Mouse (Mus musculus) embryonic facial prominence, embryonic 13.5 days (tissue): ENCODE results near the gene Phlda1. TPM values are rescaled to one million over a fixed set of nuclear protein-coding genes. Genes with fewer than 3 reads are reported as not detected.
A peak's percentile ranks its signal among the peaks of the same experiment; 100 is the strongest.
"Not testable (repeated sequence)": the region's sequence is repeated elsewhere in the genome, so short reads cannot be mapped to it uniquely, and the experiment has no call there.

Experiments used
- ATAC-seq: fragments of 200-750 bp; cut with Nextera tagmentation; 2 replicates; pipeline ENCODE4 v1.8.0; 2017; ENCODE audit warnings: low read depth; ENCODE audit not compliant: insufficient number of reproducible peaks, insufficient read depth, low FRiP score, low TSS enrichment
- H3K27ac ChIP-seq: fragments of 300-500 bp; sonication (generic); 2 replicates; pipeline ENCODE4 v1.5.1; 2015; ENCODE audit warnings: moderate library complexity, mild to moderate bottlenecking, inconsistent platforms
- H3K27me3 ChIP-seq: fragments of 300-500 bp; sonication (generic); 2 replicates; pipeline ENCODE4 v1.6.1; 2015; ENCODE audit warnings: mild to moderate bottlenecking, inconsistent platforms
- H3K36me3 ChIP-seq: fragments of 300-500 bp; sonication (generic); 2 replicates; pipeline ENCODE4 v1.6.1; 2015; ENCODE audit warnings: mild to moderate bottlenecking, inconsistent platforms
- H3K4me1 ChIP-seq: fragments of 300-500 bp; sonication (generic); 2 replicates; pipeline ENCODE4 v1.6.1; 2015; ENCODE audit warnings: inconsistent platforms
- H3K4me2 ChIP-seq: fragments of 300-500 bp; sonication (generic); 2 replicates; pipeline ENCODE4 v1.6.1; 2015; ENCODE audit warnings: moderate library complexity, mild to moderate bottlenecking, inconsistent platforms
- H3K4me3 ChIP-seq: fragments of 300-500 bp; sonication (generic); 2 replicates; pipeline ENCODE4 v1.5.1; 2015; ENCODE audit warnings: mild to moderate bottlenecking, inconsistent platforms
- H3K9ac ChIP-seq: fragments of 300-500 bp; sonication (generic); 2 replicates; pipeline ENCODE4 v1.6.1; 2015; ENCODE audit warnings: mild to moderate bottlenecking, inconsistent platforms
- H3K9me3 ChIP-seq: fragments of 300-500 bp; sonication (generic); 2 replicates; pipeline ENCODE4 v1.6.1; 2016; ENCODE audit warnings: inconsistent platforms
- WGBS: fragments of 180-500 bp; shearing (Covaris S2); methylation state at CpG from one replicate; pipeline ENCODE4 v1.1.7; 2015; ENCODE audit warnings: mixed read lengths; 5-methylcytosine and 5-hydroxymethylcytosine counted together
- polyA plus RNA-seq: library from polyadenylated mRNA; unstranded; fragments of >200 nt; fragmentation: Nextera tagmentation; extraction: Ambion mirVana; gene quantifications from 2 replicates; pipeline ENCODE4 v1.2.1, GENCODE M21; 2015

Gene Phlda1
- polyA plus RNA-seq, 1 experiment from 2014 or later = 32.0 TPM

DNA sequence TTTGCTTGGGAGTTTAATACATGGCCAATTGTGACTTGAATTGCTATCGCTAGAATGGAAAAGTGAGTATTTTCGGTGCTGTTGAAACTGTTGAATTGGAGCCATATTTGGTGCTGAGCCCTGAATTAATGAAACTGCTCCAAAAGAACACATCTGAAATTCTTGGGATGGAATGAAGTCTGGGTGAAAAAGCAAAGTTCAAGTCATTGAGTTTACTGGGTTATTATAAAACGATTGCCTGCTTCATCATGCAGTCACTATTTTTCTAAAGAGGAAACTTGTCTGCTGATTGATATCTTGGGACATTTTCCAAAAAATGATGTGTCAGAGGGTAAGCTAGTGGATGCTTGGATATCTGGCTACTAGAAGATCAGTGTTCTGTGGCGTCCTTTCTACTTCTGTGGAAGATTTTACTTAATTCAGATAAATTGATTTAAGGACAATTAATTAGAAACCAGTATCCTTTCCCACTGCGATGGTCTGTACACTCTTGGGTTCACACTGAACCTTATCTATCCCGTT lies 29.0 kb upstream of the Phlda1 start:
- Histone ChIP-seq H3K27ac (no peak overlapping the region), H3K27me3 (no peaks in the 10 kb centered on the region), H3K4me2 (no peak overlapping the region), H3K9ac (no peak overlapping the region), H3K36me3 (peaks cover 15% of the 10 kb centered on the region), H3K4me3 (no peak overlapping the region), H3K9me3 (no peaks in the 10 kb centered on the region), H3K4me1 (peaks cover 9% of the 10 kb centered on the region)
- ATAC-seq = no peak
- WGBS = 84% methylated on average over 6 of the region's 6 CpGs

- Histone ChIP-seq H3K4me3 (no peak overlapping the region), H3K36me3 (peaks cover 38% of the 10 kb centered on the region), H3K9ac (no peak overlapping the region), H3K27me3 (no peaks in the 10 kb centered on the region), H3K27ac (no peak overlapping the region), H3K9me3 (no peaks in the 10 kb centered on the region), H3K4me2 (no peak overlapping the region), H3K4me1 (peaks cover 9% of the 10 kb centered on the region)
- 70% methylated on average over 5 of the region's 5 CpGs for WGBS
- ATAC-seq = no peak
Measured at GRCm38 (mm10) chr10:111479599-111479998, 26.5 kb upstream of the Phlda1 start.

- Histone ChIP-seq H3K4me2 (no peak overlapping the region), H3K27ac (no peak overlapping the region), H3K36me3 (peaks cover 64% of the 10 kb centered on the region), H3K4me1 (peaks cover 6% of the 10 kb centered on the region; the same call in 1 of the 2 replicates), H3K27me3 (no peaks in the 10 kb centered on the region), H3K4me3 (no peak overlapping the region), H3K9ac (no peak overlapping the region), H3K9me3 (no peaks in the 10 kb centered on the region)
- 94% methylated on average over 2 of the region's 2 CpGs for WGBS
- no peak for ATAC-seq
Measured at GRCm38 (mm10) chr10:111482654-111483053, 23.4 kb upstream of the Phlda1 start.

DNA sequence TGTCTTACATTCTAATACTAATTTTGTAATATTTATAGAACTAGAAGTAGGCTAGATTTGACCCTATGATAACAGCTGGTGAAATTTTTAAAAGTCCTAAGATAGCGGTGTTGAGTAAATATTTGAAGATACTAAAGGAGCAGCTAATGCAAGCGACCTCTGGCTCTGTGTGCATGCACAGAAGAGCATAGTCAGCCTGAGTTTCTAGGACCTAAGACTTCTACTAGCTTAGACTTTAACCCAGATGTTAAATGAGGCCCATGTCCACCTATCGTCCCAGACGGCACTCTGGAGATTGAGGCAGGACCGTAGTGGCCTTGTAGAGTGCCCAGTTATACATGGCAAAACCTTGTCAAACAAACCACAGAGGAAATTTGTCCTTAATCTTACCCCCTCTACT lies 22.0 kb upstream of the Phlda1 start:
- Histone ChIP-seq H3K36me3 (peaks cover 74% of the 10 kb centered on the region), H3K4me3 (no peak overlapping the region), H3K4me2 (no peak overlapping the region), H3K9me3 (no peaks in the 10 kb centered on the region), H3K27me3 (no peaks in the 10 kb centered on the region), H3K27ac (no peak overlapping the region), H3K9ac (no peak overlapping the region), H3K4me1 (peaks cover 6% of the 10 kb centered on the region; the same call in 1 of the 2 replicates)
- 85% methylated on average over 5 of the region's 5 CpGs for WGBS
- no peak for ATAC-seq

GRCm38 (mm10) chr10:111488793-111489192 lies 17.3 kb upstream of the Phlda1 start:
- H3K4me3 ChIP-seq = no peak overlapping the region
- no peak for ATAC-seq
- H3K4me1 ChIP-seq = no peaks in the 10 kb centered on the region
- H3K4me2 ChIP-seq = no peak overlapping the region
- peaks cover 80% of the 10 kb centered on the region for H3K36me3 ChIP-seq
- H3K27ac ChIP-seq = no peak overlapping the region
- no peaks in the 10 kb centered on the region for H3K27me3 ChIP-seq
- no peak overlapping the region for H3K9ac ChIP-seq
- H3K9me3 ChIP-seq = no peaks in the 10 kb centered on the region
- WGBS = 89% methylated on average over 2 of the region's 2 CpGs

- not testable (repeated sequence) for H3K27me3 ChIP-seq, H3K4me3 ChIP-seq, H3K9ac ChIP-seq, ATAC-seq, H3K9me3 ChIP-seq, H3K27ac ChIP-seq, H3K4me2 ChIP-seq, H3K4me1 ChIP-seq
- 89% methylated on average over 4 of the region's 4 CpGs for WGBS
- peaks cover 75% of the 10 kb centered on the region for H3K36me3 ChIP-seq
Measured at GRCm38 (mm10) chr10:111490079-111490478, 16.0 kb upstream of the Phlda1 start.

DNA sequence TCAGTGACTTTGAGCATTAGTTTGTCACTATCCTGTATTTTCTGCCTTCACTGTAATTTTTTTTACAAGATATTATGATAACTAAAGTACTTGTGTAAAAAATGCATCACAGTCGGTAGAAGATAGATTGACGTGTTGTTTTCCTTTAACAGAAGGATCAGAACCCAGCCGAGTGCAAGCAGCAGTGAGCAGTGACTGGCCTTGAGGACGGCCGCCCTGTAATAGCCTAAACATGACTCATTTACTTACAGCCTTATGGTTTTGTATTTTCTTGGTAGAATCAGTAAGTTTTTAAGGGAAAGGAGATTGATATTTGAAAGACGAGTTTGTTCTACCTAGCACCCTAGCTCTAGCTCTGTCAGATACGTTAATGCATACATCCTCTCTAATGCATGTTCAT lies 10.2 kb upstream of the Phlda1 start:
- Histone ChIP-seq H3K27me3 (no peaks in the 10 kb centered on the region), H3K27ac (no peak overlapping the region), H3K4me2 (no peak overlapping the region), H3K9me3 (no peaks in the 10 kb centered on the region), H3K9ac (no peak overlapping the region), H3K36me3 (peaks cover 58% of the 10 kb centered on the region), H3K4me1 (no peaks in the 10 kb centered on the region), H3K4me3 (no peak overlapping the region)
- ATAC-seq = no peak
- 93% methylated on average over 7 of the region's 7 CpGs for WGBS

DNA sequence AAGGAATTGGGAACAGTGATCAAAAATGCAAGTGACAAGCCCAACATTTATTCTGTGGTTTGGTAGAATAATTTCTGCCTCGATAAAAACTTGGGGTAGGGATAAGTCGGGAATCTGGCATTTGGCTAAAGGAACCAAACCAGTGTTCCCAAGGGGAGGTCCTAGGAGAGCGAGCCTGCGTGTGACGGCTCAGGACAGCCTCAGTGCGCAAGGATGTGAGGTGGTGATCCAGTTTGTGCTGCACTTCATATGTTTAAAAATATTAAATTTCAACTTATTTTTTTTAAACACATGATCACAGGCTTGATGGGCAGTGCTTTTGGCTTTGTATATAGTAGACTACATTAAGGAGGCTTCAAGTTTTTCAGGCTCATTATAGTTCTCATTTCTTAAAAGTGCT lies 6.2 kb upstream of the Phlda1 start:
- H3K27ac ChIP-seq = no peak overlapping the region; the same call in 1 of the 2 replicates
- H3K9ac ChIP-seq = no peak overlapping the region
- H3K4me1 ChIP-seq = 0 out of 2 replicates have a peak, but pooled peaks cover 5% of the 10 kb centered on the region
- peaks cover 29% of the 10 kb centered on the region for H3K36me3 ChIP-seq
- H3K4me2 ChIP-seq = no peak overlapping the region
- no peak for ATAC-seq
- no peak overlapping the region for H3K4me3 ChIP-seq
- WGBS = 48% methylated on average over 6 of the region's 6 CpGs
- H3K9me3 ChIP-seq = no peaks in the 10 kb centered on the region
- no peaks in the 10 kb centered on the region for H3K27me3 ChIP-seq

DNA sequence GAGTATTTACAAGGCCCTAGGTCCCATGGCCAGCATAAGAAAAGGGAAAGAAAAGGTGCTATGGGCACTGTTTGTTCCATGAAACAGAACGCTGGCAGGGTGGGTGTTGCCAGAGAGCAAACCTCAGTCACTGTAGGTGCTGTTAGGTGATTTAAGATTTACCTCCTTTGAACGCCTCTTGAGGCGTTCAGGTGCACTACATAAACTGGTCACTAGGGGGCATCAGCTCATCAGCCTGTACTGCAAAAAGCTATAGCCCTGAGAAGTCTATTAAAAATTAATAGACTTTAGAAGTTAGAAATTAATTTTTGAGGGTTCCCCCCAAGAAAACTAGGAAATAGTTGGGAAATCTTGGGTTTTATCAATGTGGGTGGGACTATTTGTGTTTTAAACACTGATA lies 3.0 kb upstream of the Phlda1 start:
- Histone ChIP-seq H3K27me3 (no peaks in the 10 kb centered on the region), H3K4me3 (no peak overlapping the region), H3K4me1 (peaks cover 12% of the 10 kb centered on the region), H3K36me3 (peaks cover 5% of the 10 kb centered on the region), H3K4me2 (no peak overlapping the region), H3K9me3 (no peaks in the 10 kb centered on the region), H3K9ac (no peak overlapping the region), H3K27ac (no peak overlapping the region)
- WGBS = 2% methylated on average over 3 of the region's 3 CpGs
- ATAC-seq = no peak

GRCm38 (mm10) chr10:111503716-111504115 lies 2.4 kb upstream of the Phlda1 start:
- Histone ChIP-seq H3K9me3 (no peaks in the 10 kb centered on the region), H3K9ac (no peak overlapping the region), H3K27me3 (no peaks in the 10 kb centered on the region), H3K4me1 (peaks cover 14% of the 10 kb centered on the region), H3K4me3 (no peak overlapping the region), H3K36me3 (no peaks in the 10 kb centered on the region), H3K27ac (no peak overlapping the region), H3K4me2 (no peak overlapping the region)
- ATAC-seq = no peak
- 31% methylated on average over 10 of the region's 10 CpGs for WGBS

DNA sequence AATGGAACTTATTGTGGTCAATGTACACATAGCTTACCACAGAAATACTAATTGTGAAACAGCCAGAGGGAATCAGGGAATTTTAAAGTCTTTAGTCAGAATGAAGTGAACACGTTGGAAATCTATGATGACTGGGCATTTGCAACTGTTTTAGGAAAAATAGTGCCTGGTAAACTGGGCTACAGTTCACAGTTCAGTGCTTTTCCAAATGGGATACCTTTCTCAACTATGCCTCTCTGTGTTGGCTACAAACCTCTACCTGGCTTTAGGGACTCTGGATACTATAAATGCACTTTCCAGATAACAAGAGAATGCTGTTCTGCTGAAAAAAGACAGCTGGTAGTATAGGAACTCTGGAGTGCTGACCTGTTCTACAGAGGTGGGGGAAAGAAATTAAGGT lies 1.5 kb upstream of the Phlda1 start:
- no peak for ATAC-seq
- Histone ChIP-seq H3K4me1 (peaks cover 23% of the 10 kb centered on the region), H3K36me3 (no peaks in the 10 kb centered on the region), H3K9me3 (no peaks in the 10 kb centered on the region), H3K9ac (no peak overlapping the region), H3K4me2 (no peak overlapping the region), H3K4me3 (no peak overlapping the region), H3K27me3 (no peaks in the 10 kb centered on the region), H3K27ac (no peak overlapping the region)
- 57% methylated on average over 1 of the region's 1 CpGs for WGBS

- no peaks in the 10 kb centered on the region for H3K9me3 ChIP-seq
- H3K27ac ChIP-seq = no peak overlapping the region
- H3K4me3 ChIP-seq = peak overlapping the region; percentile 89
- ATAC-seq = no peak
- no peak overlapping the region for H3K9ac ChIP-seq
- H3K27me3 ChIP-seq = no peaks in the 10 kb centered on the region
- H3K36me3 ChIP-seq = no peaks in the 10 kb centered on the region
- WGBS = 55% methylated on average over 7 of the region's 7 CpGs
- peaks cover 27% of the 10 kb centered on the region for H3K4me1 ChIP-seq
- peak overlapping the region; percentile 83 for H3K4me2 ChIP-seq
Measured at GRCm38 (mm10) chr10:111505406-111505805, 680 bp upstream of the Phlda1 start.
